Mouse (Mus musculus) lung, embryonic 14.5 days (tissue): ENCODE measurements around the gene Cenpu. TPM values are rescaled to one million over a fixed set of nuclear protein-coding genes. Genes with fewer than 3 reads are reported as not detected.

Experiments used
- ATAC-seq: fragments of 200-750 bp; cut with Nextera tagmentation; 2 replicates; pipeline ENCODE4 v1.8.0; 2017; ENCODE audit warnings: mild to moderate bottlenecking, moderate TSS enrichment, moderate library complexity; ENCODE audit not compliant: insufficient read depth
- DNase-seq: peaks from one replicate; pipeline ENCODE4 v3.0.0-alpha.2; 2015
- H3K27ac ChIP-seq: fragments of 300-500 bp; sonication (generic); 2 replicates; pipeline ENCODE4 v1.5.1; 2014; ENCODE audit warnings: low read depth, mild to moderate bottlenecking, moderate library complexity
- H3K27me3 ChIP-seq: fragments of 300-500 bp; sonication (generic); 2 replicates; pipeline ENCODE4 v1.6.1; 2014; ENCODE audit warnings: low read length, control low read depth; ENCODE audit not compliant: insufficient read depth
- H3K36me3 ChIP-seq: fragments of 300-500 bp; sonication (generic); 2 replicates; pipeline ENCODE4 v1.6.1; 2014; ENCODE audit warnings: control low read depth; ENCODE audit not compliant: insufficient read depth
- H3K4me1 ChIP-seq: fragments of 300-500 bp; sonication (generic); 2 replicates; pipeline ENCODE4 v1.6.1; 2014; ENCODE audit warnings: antibody characterized with exemption, control low read depth; ENCODE audit not compliant: insufficient read depth
- H3K4me2 ChIP-seq: fragments of 300-500 bp; sonication (generic); 2 replicates; pipeline ENCODE4 v1.6.1; 2014; ENCODE audit warnings: mild to moderate bottlenecking
- H3K4me3 ChIP-seq: fragments of 300-500 bp; sonication (generic); 2 replicates; pipeline ENCODE4 v1.5.1; 2014; ENCODE audit warnings: low read depth, low read length
- H3K9ac ChIP-seq: fragments of 300-500 bp; sonication (generic); 2 replicates; pipeline ENCODE4 v1.6.1; 2014
- H3K9me3 ChIP-seq: fragments of 300-500 bp; sonication (generic); 2 replicates; pipeline ENCODE4 v1.6.1; 2016; ENCODE audit warnings: low read depth, low read length, control low read depth
- CTCF ChIP-seq: IDR thresholded peaks from 2 replicates; pipeline ENCODE4 v1.5.1; 2016; ENCODE audit warnings: antibody characterized with exemption, low read depth
- WGBS: fragments of 180-500 bp; shearing (Covaris S2); extraction: QIAGEN DNeasy Blood & Tissue Kit; methylation state at CpG from one replicate; pipeline ENCODE4 v1.1.7; 2014; 5-methylcytosine and 5-hydroxymethylcytosine counted together
- polyA plus RNA-seq: library from polyadenylated mRNA; unstranded; fragments of >200 nt; fragmentation: Nextera tagmentation; extraction: Ambion mirVana; gene quantifications from 2 replicates; pipeline ENCODE4 v1.2.1, GENCODE M21; 2014

Cenpu gene
- polyA plus RNA-seq, 1 experiment from 2014 or later, result 25.6 TPM

DNA sequence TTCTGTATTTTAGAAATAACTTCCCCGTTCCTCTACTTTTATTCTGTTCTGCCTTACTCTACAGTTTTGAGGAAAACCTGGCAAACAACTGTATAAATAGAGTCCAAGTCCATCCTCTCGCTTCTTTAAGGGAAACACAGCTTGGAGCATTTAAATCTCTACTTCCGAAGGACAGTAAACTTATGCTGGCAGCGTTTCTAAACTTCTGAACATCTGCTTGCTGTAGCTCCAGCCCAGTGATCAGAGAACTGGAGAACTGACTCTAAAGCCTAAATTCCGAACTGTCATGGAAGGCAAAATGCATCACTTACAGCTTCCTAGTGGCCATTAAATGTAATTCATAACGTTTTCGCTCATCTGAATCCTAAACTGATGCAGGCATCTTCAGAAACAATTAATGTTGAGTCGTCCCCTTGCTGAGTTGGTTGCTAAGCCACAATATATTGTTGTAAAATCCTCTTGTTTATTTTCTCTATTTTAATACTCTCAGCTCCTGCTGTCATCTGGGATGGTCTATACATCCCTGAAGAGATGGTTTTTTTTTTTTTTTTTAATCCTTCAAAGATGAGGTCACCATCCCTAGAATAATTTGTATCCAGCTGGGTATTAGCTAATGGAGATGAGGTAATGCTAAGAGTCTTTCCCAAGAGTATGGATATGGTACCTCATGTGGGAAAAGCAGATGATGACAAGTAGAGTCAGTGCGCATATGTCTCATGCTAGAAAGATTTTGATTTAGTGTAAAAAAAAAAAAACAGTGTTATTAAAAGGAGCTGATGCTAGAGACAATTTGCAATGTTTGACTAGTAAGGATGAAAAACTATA, 70.8 kb downstream of the Cenpu start:
- ATAC-seq (0 out of 2 replicates have a peak, but pooled peaks have one; percentile 39), DNase-seq (peak; percentile 85)
- Histone ChIP-seq H3K27me3 (no peaks in the 10 kb centered on the region), H3K4me1 (peaks cover 17% of the 10 kb centered on the region), H3K9ac (no peak overlapping the region), H3K9me3 (no peaks in the 10 kb centered on the region), H3K4me3 (no peak overlapping the region), H3K36me3 (0 out of 2 replicates have a peak, but pooled peaks cover 4% of the 10 kb centered on the region), H3K4me2 (no peak overlapping the region), H3K27ac (peak overlapping the region; percentile 40; the same call in 1 of the 2 replicates)
- 52% methylated on average over 9 of the region's 9 CpGs for WGBS
- no peak for TF ChIP-seq CTCF

DNA sequence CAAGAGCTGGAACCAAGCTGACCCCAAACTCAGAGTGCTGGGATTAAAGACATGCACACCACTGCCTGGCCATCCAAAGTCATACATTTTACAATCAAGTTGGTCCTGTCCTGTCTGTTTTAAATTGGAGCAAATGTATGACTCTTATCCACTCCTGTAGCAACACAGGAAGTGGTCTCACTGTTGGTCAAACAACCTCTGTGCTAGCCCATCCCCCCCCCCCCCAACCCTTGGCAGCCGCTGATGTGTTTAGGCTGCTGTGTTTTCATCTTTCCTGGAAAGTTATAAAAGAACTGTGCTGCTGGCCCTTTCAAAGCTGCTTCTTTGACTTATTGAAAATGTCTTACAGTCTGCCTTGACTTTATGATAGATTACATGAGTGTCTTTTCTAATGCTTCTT, 73.3 kb downstream of the Cenpu start:
- peaks cover 10% of the 10 kb centered on the region; the same call in 1 of the 2 replicates for H3K4me1 ChIP-seq
- 9% methylated on average over 1 of the region's 1 CpGs for WGBS
- H3K27ac ChIP-seq, result peak overlapping the region; percentile 75
- DNase-seq (peak; percentile 64), ATAC-seq (peak; percentile 80; the same call in 1 of the 2 replicates)
- no peak overlapping the region for H3K9ac ChIP-seq
- no peak for TF ChIP-seq CTCF
- peaks cover 8% of the 10 kb centered on the region for H3K36me3 ChIP-seq
- no peaks in the 10 kb centered on the region for H3K9me3 ChIP-seq
- H3K27me3 ChIP-seq, result no peaks in the 10 kb centered on the region
- H3K4me3 ChIP-seq, result no peak overlapping the region
- H3K4me2 ChIP-seq, result no peak overlapping the region

- no peak overlapping the region for H3K9ac ChIP-seq
- peaks cover 10% of the 10 kb centered on the region; the same call in 1 of the 2 replicates for H3K4me1 ChIP-seq
- H3K27ac ChIP-seq, result no peak overlapping the region
- H3K4me2 ChIP-seq, result no peak overlapping the region
- ATAC-seq, result no peak
- H3K27me3 ChIP-seq, result no peaks in the 10 kb centered on the region
- H3K4me3 ChIP-seq, result no peak overlapping the region
- no peak for TF ChIP-seq CTCF
- no peak for DNase-seq
- peaks cover 14% of the 10 kb centered on the region for H3K36me3 ChIP-seq
- no peaks in the 10 kb centered on the region for H3K9me3 ChIP-seq
- WGBS, result 90% methylated on average over 5 of the region's 5 CpGs
These were observed 74.8 kb downstream of the Cenpu start for GRCm38 (mm10) chr8:46626642-46627041.

DNA sequence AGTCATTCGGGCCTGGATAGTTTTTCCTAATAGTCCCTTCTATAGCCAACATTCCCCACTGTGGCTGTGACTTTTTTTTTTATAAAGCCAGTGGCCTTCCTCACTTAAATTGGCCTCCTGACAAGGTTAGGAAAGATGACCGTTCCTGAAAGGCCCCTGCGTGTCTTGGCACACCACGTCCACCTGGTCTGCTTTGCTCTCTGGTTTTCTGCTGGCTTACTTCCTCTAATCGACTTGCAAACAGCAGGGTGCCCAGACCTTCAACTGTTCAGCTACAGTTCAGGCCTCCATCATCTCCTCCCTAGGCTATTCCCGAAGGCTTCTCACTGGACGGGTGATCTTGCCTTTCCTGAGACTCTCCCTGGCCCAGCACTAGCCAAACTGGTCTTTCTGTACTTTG, 76.1 kb downstream of the Cenpu start:
- Histone ChIP-seq H3K4me3 (no peak overlapping the region), H3K4me2 (no peak overlapping the region), H3K4me1 (peaks cover 10% of the 10 kb centered on the region; the same call in 1 of the 2 replicates), H3K27me3 (no peaks in the 10 kb centered on the region), H3K9me3 (no peaks in the 10 kb centered on the region), H3K9ac (no peak overlapping the region), H3K27ac (no peak overlapping the region), H3K36me3 (peaks cover 24% of the 10 kb centered on the region)
- ATAC-seq, result no peak
- TF ChIP-seq CTCF, result no peak
- WGBS, result 81% methylated on average over 7 of the region's 7 CpGs
- DNase-seq, result no peak

DNA sequence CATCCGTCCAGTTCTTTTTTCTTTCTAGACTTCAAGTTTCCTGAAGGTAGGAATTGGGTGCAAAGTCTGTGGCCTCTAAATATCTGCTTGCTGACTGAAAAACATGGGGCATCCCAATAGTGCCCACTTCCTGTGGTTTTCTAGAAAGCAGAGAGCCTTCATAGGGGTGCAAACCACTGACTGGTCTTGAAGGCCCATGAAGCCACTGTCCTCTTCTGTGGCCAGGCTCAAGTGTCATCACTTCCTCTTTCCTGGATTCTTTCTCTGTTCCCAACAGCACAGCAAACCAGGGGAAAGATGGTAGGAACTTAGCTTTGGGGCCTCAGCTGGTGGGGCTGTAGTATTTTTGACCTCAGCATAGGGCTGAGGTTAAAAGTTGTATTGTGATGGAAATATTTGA, 76.8 kb downstream of the Cenpu start:
- H3K36me3 ChIP-seq, result peaks cover 32% of the 10 kb centered on the region
- H3K27me3 ChIP-seq, result no peaks in the 10 kb centered on the region
- H3K9ac ChIP-seq, result no peak overlapping the region
- peaks cover 10% of the 10 kb centered on the region; the same call in 1 of the 2 replicates for H3K4me1 ChIP-seq
- no peak for TF ChIP-seq CTCF
- no peak overlapping the region for H3K4me3 ChIP-seq
- no peaks in the 10 kb centered on the region for H3K9me3 ChIP-seq
- no peak overlapping the region for H3K27ac ChIP-seq
- 97% methylated on average over 1 of the region's 1 CpGs for whole genome bisulfite sequencing
- no peak for DNase-seq
- H3K4me2 ChIP-seq, result no peak overlapping the region
- ATAC-seq, result no peak

Other genes with a start within 250 kb of the Cenpu start
- 15.7 and 16.1 TPM in 2 replicates for gene Acsl1, start 81.0 kb upstream of the Cenpu start, polyA plus RNA-seq
- 11.2 and 11.4 TPM in 2 replicates for gene Primpol, start 65.2 kb downstream of the Cenpu start, polyA plus RNA-seq
- 84.1 and 86.7 TPM in 2 replicates for gene Casp3, start 65.3 kb downstream of the Cenpu start, polyA plus RNA-seq
- gene Irf2, start 187.7 kb downstream of the Cenpu start, polyA plus RNA-seq, result 16.8 and 23.7 TPM in 2 replicates